Mouse (Mus musculus) neural tube, embryonic 15.5 days (tissue): ENCODE data around the gene Ltb4r1. TPM values are rescaled to one million over a fixed set of nuclear protein-coding genes. Genes with fewer than 3 reads are reported as not detected.

Experiments
- ATAC-seq: fragments of 200-750 bp; cut with Nextera tagmentation; 2 replicates; pipeline ENCODE4 v1.8.0; 2017; ENCODE audit warnings: mild to moderate bottlenecking, moderate TSS enrichment, moderate library complexity; ENCODE audit not compliant: low FRiP score
- H3K27ac ChIP-seq: fragments of 300-500 bp; sonication (generic); replicated peaks from 2 replicates; pipeline ENCODE4 v1.5.1; 2015; ENCODE audit warnings: mild to moderate bottlenecking, inconsistent platforms
- H3K27me3 ChIP-seq: fragments of 300-500 bp; sonication (generic); replicated peaks from 2 replicates; pipeline ENCODE4 v1.6.1; 2015; ENCODE audit warnings: inconsistent platforms
- H3K36me3 ChIP-seq: fragments of 300-500 bp; sonication (generic); 2 replicates; pipeline ENCODE4 v1.6.1; 2015; ENCODE audit warnings: inconsistent platforms
- H3K4me1 ChIP-seq: fragments of 300-500 bp; sonication (generic); 2 replicates; pipeline ENCODE4 v1.6.1; 2015; ENCODE audit warnings: inconsistent platforms
- H3K4me2 ChIP-seq: fragments of 300-500 bp; sonication (generic); 2 replicates; pipeline ENCODE4 v1.6.1; 2015; ENCODE audit warnings: inconsistent platforms, mild to moderate bottlenecking, moderate library complexity
- H3K4me3 ChIP-seq: fragments of 300-500 bp; sonication (generic); replicated peaks from 2 replicates; pipeline ENCODE4 v1.5.1; 2015; ENCODE audit warnings: mild to moderate bottlenecking, inconsistent platforms
- H3K9ac ChIP-seq: fragments of 300-500 bp; sonication (generic); replicated peaks from 2 replicates; pipeline ENCODE4 v1.6.1; 2015; ENCODE audit warnings: mild to moderate bottlenecking, inconsistent platforms
- H3K9me3 ChIP-seq: fragments of 300-500 bp; sonication (generic); replicated peaks from 2 replicates; pipeline ENCODE4 v1.6.1; 2016; ENCODE audit warnings: inconsistent platforms
- WGBS: fragments of 180-500 bp; shearing (Covaris S2); methylation state at CpG from one replicate; pipeline ENCODE4 v1.1.7; 2015; ENCODE audit warnings: mixed read lengths; 5-methylcytosine and 5-hydroxymethylcytosine counted together
- polyA plus RNA-seq: library from polyadenylated mRNA; unstranded; fragments of >200 nt; fragmentation: Nextera tagmentation; extraction: Ambion mirVana; gene quantifications from 2 replicates; pipeline ENCODE4 v1.2.1, GENCODE M21; 2015

Gene Ltb4r1
- polyA plus RNA-seq, 1 experiment from 2014 or later: 0.42 TPM

- Histone ChIP-seq H3K9me3 (no peaks in the 10 kb centered on the region), H3K4me3 (no peak overlapping the region), H3K27me3 (peaks cover 37% of the 10 kb centered on the region), H3K27ac (no peak overlapping the region), H3K4me2 (no peak overlapping the region), H3K4me1 (peaks cover 8% of the 10 kb centered on the region), H3K36me3 (no peaks in the 10 kb centered on the region), H3K9ac (no peak overlapping the region)
- ATAC-seq: no peak
- 85% methylated on average over 7 of the region's 7 CpGs for WGBS
Observed at GRCm38 (mm10) chr14:55776711-55777110, 10.9 kb downstream of the Ltb4r1 start.

- ATAC-seq: no peak
- peaks cover 37% of the 10 kb centered on the region for H3K27me3 ChIP-seq
- no peaks in the 10 kb centered on the region for H3K9me3 ChIP-seq
- H3K4me1 ChIP-seq: peaks cover 10% of the 10 kb centered on the region
- H3K9ac ChIP-seq: no peak overlapping the region
- no peaks in the 10 kb centered on the region for H3K36me3 ChIP-seq
- no peak overlapping the region for H3K27ac ChIP-seq
- no peak overlapping the region for H3K4me3 ChIP-seq
- 54% methylated on average over 3 of the region's 3 CpGs for WGBS
- H3K4me2 ChIP-seq: no peak overlapping the region
Observed at GRCm38 (mm10) chr14:55777176-55777575, 11.4 kb downstream of the Ltb4r1 start.

GRCm38 (mm10) chr14:55777806-55778205 lies 12.0 kb downstream of the Ltb4r1 start:
- Histone ChIP-seq H3K4me2 (no peak overlapping the region), H3K9ac (no peak overlapping the region), H3K4me1 (peaks cover 10% of the 10 kb centered on the region), H3K27ac (no peak overlapping the region), H3K36me3 (no peaks in the 10 kb centered on the region), H3K9me3 (no peaks in the 10 kb centered on the region), H3K4me3 (no peak overlapping the region), H3K27me3 (peaks cover 39% of the 10 kb centered on the region)
- 90% methylated on average over 11 of the region's 11 CpGs for WGBS
- ATAC-seq: no peak

- whole genome bisulfite sequencing: 93% methylated on average over 15 of the region's 15 CpGs
- Histone ChIP-seq H3K27me3 (peaks cover 48% of the 10 kb centered on the region), H3K9me3 (no peaks in the 10 kb centered on the region), H3K4me1 (peaks cover 14% of the 10 kb centered on the region), H3K27ac (no peak overlapping the region), H3K36me3 (no peaks in the 10 kb centered on the region), H3K4me2 (no peak overlapping the region), H3K4me3 (no peak overlapping the region), H3K9ac (no peak overlapping the region)
- no peak for ATAC-seq
Observed at GRCm38 (mm10) chr14:55778686-55779085, 12.9 kb downstream of the Ltb4r1 start.

- Histone ChIP-seq H3K27me3 (peaks cover 53% of the 10 kb centered on the region), H3K9me3 (no peaks in the 10 kb centered on the region), H3K27ac (no peak overlapping the region), H3K9ac (no peak overlapping the region), H3K4me1 (peaks cover 19% of the 10 kb centered on the region), H3K4me2 (no peak overlapping the region), H3K36me3 (no peaks in the 10 kb centered on the region), H3K4me3 (no peak overlapping the region)
- WGBS: 73% methylated on average over 16 of the region's 16 CpGs
- no peak for ATAC-seq
Observed at GRCm38 (mm10) chr14:55779656-55780055, 13.9 kb downstream of the Ltb4r1 start.

- Histone ChIP-seq H3K4me1 (peaks cover 19% of the 10 kb centered on the region), H3K9me3 (no peaks in the 10 kb centered on the region), H3K27me3 (peaks cover 52% of the 10 kb centered on the region), H3K4me2 (peak overlapping the region; percentile 44; the same call in 1 of the 2 replicates), H3K9ac (no peak overlapping the region; the same call in 1 of the 2 replicates), H3K27ac (no peak overlapping the region), H3K4me3 (no peak overlapping the region), H3K36me3 (no peaks in the 10 kb centered on the region)
- 84% methylated on average over 11 of the region's 11 CpGs for WGBS
- ATAC-seq: no peak
Observed at GRCm38 (mm10) chr14:55780736-55781135, 15.0 kb downstream of the Ltb4r1 start.

GRCm38 (mm10) chr14:55781310-55781709 lies 15.5 kb downstream of the Ltb4r1 start:
- no peaks in the 10 kb centered on the region for H3K9me3 ChIP-seq
- ATAC-seq: peak; percentile 76
- peaks cover 58% of the 10 kb centered on the region for H3K27me3 ChIP-seq
- 0 out of 2 replicates have a peak overlapping the region, but pooled peaks have one; percentile 28 for H3K9ac ChIP-seq
- no peaks in the 10 kb centered on the region for H3K36me3 ChIP-seq
- H3K27ac ChIP-seq: no peak overlapping the region
- H3K4me3 ChIP-seq: peak overlapping the region; percentile 26
- 17% methylated on average over 14 of the region's 14 CpGs for WGBS
- peaks cover 19% of the 10 kb centered on the region for H3K4me1 ChIP-seq
- peak overlapping the region; percentile 44 for H3K4me2 ChIP-seq

- Histone ChIP-seq H3K27ac (no peak overlapping the region), H3K27me3 (peaks cover 68% of the 10 kb centered on the region), H3K9me3 (no peaks in the 10 kb centered on the region), H3K4me2 (peak overlapping the region; percentile 53), H3K4me3 (peak overlapping the region; percentile 32; the same call in 1 of the 2 replicates), H3K36me3 (no peaks in the 10 kb centered on the region), H3K9ac (no peak overlapping the region), H3K4me1 (peaks cover 19% of the 10 kb centered on the region)
- 51% methylated on average over 9 of the region's 9 CpGs for WGBS
- ATAC-seq: no peak
Observed at GRCm38 (mm10) chr14:55782361-55782960, 16.7 kb downstream of the Ltb4r1 start.

- peaks cover 75% of the 10 kb centered on the region for H3K27me3 ChIP-seq
- no peak for ATAC-seq
- no peaks in the 10 kb centered on the region for H3K9me3 ChIP-seq
- H3K27ac ChIP-seq: peak overlapping the region; percentile 46; the same call in 1 of the 2 replicates
- H3K4me2 ChIP-seq: peak overlapping the region; percentile 53
- peaks cover 26% of the 10 kb centered on the region for H3K4me1 ChIP-seq
- peak overlapping the region; percentile 32 for H3K4me3 ChIP-seq
- H3K36me3 ChIP-seq: no peaks in the 10 kb centered on the region
- peak overlapping the region; percentile 28; the same call in 1 of the 2 replicates for H3K9ac ChIP-seq
- 2% methylated on average over 31 of the region's 31 CpGs for WGBS
Observed at GRCm38 (mm10) chr14:55783171-55783957, 17.6 kb downstream of the Ltb4r1 start.

- WGBS: 7% methylated on average over 13 of the region's 13 CpGs
- Histone ChIP-seq H3K4me3 (peak within 1 kb of the TSS; percentile 32), H3K27me3 (peaks cover 79% of the 10 kb centered on the region), H3K27ac (peak within 1 kb of the TSS; percentile 46; the same call in 1 of the 2 replicates), H3K36me3 (no peaks in the 10 kb centered on the region), H3K9me3 (no peaks in the 10 kb centered on the region), H3K9ac (peak within 1 kb of the TSS; percentile 28; the same call in 1 of the 2 replicates), H3K4me1 (peaks cover 30% of the 10 kb centered on the region), H3K4me2 (peak within 1 kb of the TSS; percentile 53)
- ATAC-seq: no peak
Observed at GRCm38 (mm10) chr14:55783958-55784235, 18.1 kb downstream of the Ltb4r1 start, which contains the start of gene Adcy4. Gene Adcy4 (minus strand): TSS chr14:55784095.

- H3K9ac ChIP-seq: no peak overlapping the region
- no peak overlapping the region for H3K4me2 ChIP-seq
- H3K27ac ChIP-seq: no peak overlapping the region
- H3K9me3 ChIP-seq: no peaks in the 10 kb centered on the region
- ATAC-seq: no peak
- WGBS: 35% methylated on average over 6 of the region's 6 CpGs
- H3K36me3 ChIP-seq: no peaks in the 10 kb centered on the region
- no peak overlapping the region for H3K4me3 ChIP-seq
- H3K27me3 ChIP-seq: peaks cover 90% of the 10 kb centered on the region
- peaks cover 30% of the 10 kb centered on the region for H3K4me1 ChIP-seq
Observed at GRCm38 (mm10) chr14:55785195-55785594, 19.4 kb downstream of the Ltb4r1 start.

- WGBS: 30% methylated on average over 11 of the region's 11 CpGs
- H3K27me3 ChIP-seq: peaks cover 73% of the 10 kb centered on the region
- H3K4me2 ChIP-seq: peak overlapping the region; percentile 54
- no peak for ATAC-seq
- no peak overlapping the region for H3K9ac ChIP-seq
- no peaks in the 10 kb centered on the region for H3K9me3 ChIP-seq
- no peak overlapping the region for H3K27ac ChIP-seq
- H3K36me3 ChIP-seq: no peaks in the 10 kb centered on the region
- H3K4me1 ChIP-seq: peaks cover 21% of the 10 kb centered on the region
- peak overlapping the region; percentile 22; the same call in 1 of the 2 replicates for H3K4me3 ChIP-seq
Observed at GRCm38 (mm10) chr14:55787731-55788130, 22.0 kb downstream of the Ltb4r1 start.
